21 mouse cellular contexts compared by ENCODE assay signal in genomic region chr10:19082136-19082535, GRCm38 (mm10).
"Had no signal": no experiment of that assay in that cellular context is flagged by ENCODE, and none has a peak within 500 bp of the region (broad histone marks: within the 10 kb centered on the region; RNA-seq: fewer than 3 reads in every experiment).

No protein-coding gene starts in this region.

- H3K27ac ChIP-seq: liver, embryonic 15.5 days; lung, embryonic 15.5 days; macrophage; midbrain, embryonic 13.5 days; neural tube, embryonic 12.5 days had no signal

- H3K4me3 ChIP-seq: liver, embryonic 15.5 days; lung, embryonic 15.5 days; megakaryocyte, embryonic 14.5 days; midbrain, embryonic 13.5 days; neural tube, embryonic 12.5 days had no signal

- H3K36me3 ChIP-seq: liver, embryonic 15.5 days; lung, embryonic 15.5 days; midbrain, embryonic 13.5 days; neural tube, embryonic 12.5 days had no signal

- H3K4me1 ChIP-seq: liver, embryonic 15.5 days; lung, embryonic 15.5 days; midbrain, embryonic 13.5 days; neural tube, embryonic 12.5 days had no signal

- H3K4me2 ChIP-seq: liver, embryonic 15.5 days; lung, embryonic 15.5 days; midbrain, embryonic 11.5 days; midbrain, embryonic 13.5 days; neural tube, embryonic 12.5 days had no signal

- DNase-seq: liver, postnatal 0 days; lung, adult 2 months; lung, postnatal 14 days; lung, postnatal 36 days; retina, postnatal 1 day; right cerebral cortex, adult 18-20 months; right cerebral cortex, postnatal 25 days; right cerebral cortex, postnatal 4 days; spleen, adult 18-20 months; thymus, adult 18-20 months; thymus, postnatal 14 days; thymus, postnatal 36 days had no signal

- ATAC-seq: liver, postnatal 0 days; lung, postnatal 0 days; midbrain, embryonic 13.5 days; midbrain, embryonic 16.5 days had no signal

- H3K9ac ChIP-seq: liver, embryonic 15.5 days; liver, postnatal 0 days; lung, embryonic 15.5 days; midbrain, embryonic 13.5 days; neural tube, embryonic 12.5 days had no signal

- H3K27me3 ChIP-seq: liver, embryonic 15.5 days; lung, embryonic 15.5 days; megakaryocyte, embryonic 14.5 days; midbrain, embryonic 13.5 days; neural tube, embryonic 12.5 days had no signal

- H3K9me3 ChIP-seq: liver, embryonic 15.5 days; lung, embryonic 15.5 days; megakaryocyte, embryonic 14.5 days; midbrain, embryonic 13.5 days; neural tube, embryonic 12.5 days had no signal
